Comparison of ENCODE assay signal across 13 mouse cellular contexts in genomic region chr5:84153095-84153494, GRCm38 (mm10).
A peak's percentile ranks its signal among the peaks of the same experiment; 100 is the strongest.
DNase-seq lines count a peak whose midpoint lies in the region; ATAC-seq and TF ChIP-seq lines count a peak whose summit lies in the region.
"Had no signal": no experiment of that assay in that cellular context is flagged by ENCODE, and none has a peak within 500 bp of the region (broad histone marks: within the 10 kb centered on the region; RNA-seq: fewer than 3 reads in every experiment).

No protein-coding gene starts in this region.

- H3K4me2 ChIP-seq in intestine, postnatal 0 days (replicated peaks; ENCODE audit: low read depth): no peak overlapping the region
- H3K4me2 ChIP-seq: embryonic facial prominence, embryonic 13.5 days; heart, embryonic 12.5 days; liver, embryonic 15.5 days had no signal

- no peak for ATAC-seq in intestine, postnatal 0 days

- no peak overlapping the region for H3K9ac ChIP-seq in intestine, postnatal 0 days (ENCODE audit: low read depth, low read length)
- H3K9ac ChIP-seq: embryonic facial prominence, embryonic 13.5 days; heart, embryonic 12.5 days; liver, embryonic 15.5 days had no signal

- DNase-seq in kidney, adult 9 months: peak; percentile 9
- DNase-seq in kidney, postnatal 14 days: no peak
- peak; percentile 38 to 48 for DNase-seq in frontal cortex, adult 2 months (ENCODE audit: extremely low spot score in 1 of 2, low spot score in 1 of 2)
- DNase-seq in left cerebral cortex, adult 11 months (ENCODE audit: low spot score): peak; percentile 9
- peak; percentile 35 for DNase-seq in right cerebral cortex, postnatal 14 days
- DNase-seq in thymus, postnatal 10 days (ENCODE audit: low spot score in 2 of 2): no peak
- DNase-seq in gastrocnemius, adult 18-20 months (ENCODE audit: low spot score): no peak
- DNase-seq: adrenal gland, postnatal 36 days; kidney, postnatal 10 days had no signal

- no peak overlapping the region for H3K27ac ChIP-seq in intestine, postnatal 0 days (ENCODE audit: low read depth, low read length)
- H3K27ac ChIP-seq: embryonic facial prominence, embryonic 13.5 days; liver, embryonic 15.5 days had no signal

- no peaks in the 10 kb centered on the region for H3K27me3 ChIP-seq in intestine, postnatal 0 days (replicated peaks; ENCODE audit: control insufficient read depth, insufficient read depth, low read length)
- H3K27me3 ChIP-seq: embryonic facial prominence, embryonic 13.5 days; heart, embryonic 12.5 days; liver, embryonic 15.5 days had no signal

- H3K4me3 ChIP-seq in intestine, postnatal 0 days (ENCODE audit: low read depth, low read length): no peak overlapping the region
- H3K4me3 ChIP-seq: embryonic facial prominence, embryonic 13.5 days; heart, embryonic 12.5 days; liver, embryonic 15.5 days had no signal

- TF ChIP-seq CTCF in intestine, postnatal 0 days (IDR thresholded peaks at IDR 0.05; ENCODE audit: low read depth): no peak

- no peaks in the 10 kb centered on the region for H3K36me3 ChIP-seq in intestine, postnatal 0 days (ENCODE audit: control insufficient read depth, insufficient read depth)
- H3K36me3 ChIP-seq: embryonic facial prominence, embryonic 13.5 days; heart, embryonic 12.5 days; liver, embryonic 15.5 days had no signal

- 44% methylated on average over 2 of the region's 2 CpGs for WGBS in intestine, postnatal 0 days

- no peaks in the 10 kb centered on the region for H3K9me3 ChIP-seq in intestine, postnatal 0 days (ENCODE audit: control insufficient read depth)
- H3K9me3 ChIP-seq: embryonic facial prominence, embryonic 13.5 days; heart, embryonic 12.5 days; liver, embryonic 15.5 days had no signal

- H3K4me1 ChIP-seq in intestine, postnatal 0 days (replicated peaks; ENCODE audit: control insufficient read depth, insufficient read depth, low read length): no peaks in the 10 kb centered on the region
- H3K4me1 ChIP-seq: embryonic facial prominence, embryonic 13.5 days; heart, embryonic 12.5 days; liver, embryonic 15.5 days had no signal

Comparison
In these comparisons a context has a peak if more than half of its experiments do, and no peak if none do; other contexts are left out.
1. DNase-seq: peak in kidney, adult 9 months (single experiment), frontal cortex, adult 2 months (2 of 2), left cerebral cortex, adult 11 months (single experiment) and right cerebral cortex, postnatal 14 days (single experiment); none in kidney, postnatal 14 days (single experiment), thymus, postnatal 10 days (0 of 2) and gastrocnemius, adult 18-20 months (single experiment).